Mouse (Mus musculus): Measurements from ENCODE around the gene Pak6. TPM values are rescaled to one million over a fixed set of nuclear protein-coding genes. Genes with fewer than 3 reads are reported as not detected.
A peak's percentile ranks its signal among the peaks of the same experiment; 100 is the strongest.

Pak6 gene
- total RNA-seq, 2 experiments from 2014 or later, result 67.8 to 75.1 TPM

GRCm38 (mm10) chr2:118726873-118727272 is 63.8 kb downstream of the Pak6 start:
- DNase-seq (ENCODE audit: low spot score in 2 of 2), result no peak

DNA sequence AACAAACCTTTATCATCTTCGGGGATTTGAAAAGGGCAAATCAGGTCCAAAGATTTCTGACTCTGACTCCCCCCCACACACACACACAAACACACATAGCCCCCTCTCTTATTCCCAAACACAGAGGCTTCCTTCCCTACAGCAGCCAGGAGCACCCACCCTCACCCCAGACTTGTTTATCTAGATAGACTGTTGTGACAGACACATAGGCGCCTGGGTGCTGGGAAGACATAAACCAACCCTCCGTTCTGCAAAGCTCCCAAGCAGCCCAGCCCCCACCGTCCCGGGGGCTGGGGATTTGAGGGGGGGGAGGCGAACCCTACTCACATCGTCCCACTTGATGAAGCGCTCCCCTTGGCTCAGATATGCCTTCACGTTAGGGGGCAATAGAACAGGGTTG is 64.8 kb downstream of the Pak6 start:
- DNase-seq (ENCODE audit: low spot score in 2 of 2), result no peak

DNA sequence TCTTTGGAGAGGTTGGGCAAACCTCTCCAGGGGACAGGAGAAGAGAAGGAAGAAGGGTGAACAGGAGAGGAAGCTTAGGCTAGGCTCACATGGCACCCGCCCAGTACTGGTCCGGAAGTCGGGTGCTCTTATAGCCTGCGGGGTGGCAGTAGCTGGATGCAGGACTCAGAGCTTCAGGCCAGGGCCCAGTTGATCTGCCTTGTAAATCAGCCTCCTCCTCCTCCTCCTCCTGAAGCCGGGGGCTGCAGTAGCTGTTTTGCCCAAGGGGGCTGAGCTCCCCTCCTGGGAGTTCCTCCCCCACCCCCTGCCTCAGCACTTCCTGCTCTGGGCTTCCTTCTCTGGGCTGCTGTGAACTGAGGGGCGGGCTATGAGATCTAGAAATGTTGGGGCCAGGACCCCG is 65.2 kb downstream of the Pak6 start, which contains the start of gene Plcb2:
Plcb2 (minus strand) TSS at position 102 of the 400 bp plus-strand sequence.
- DNase-seq (ENCODE audit: low spot score in 2 of 2), result no peak

- no peak for DNase-seq (ENCODE audit: low spot score in 2 of 2)
These were observed 66.1 kb downstream of the Pak6 start for GRCm38 (mm10) chr2:118729194-118729593.

GRCm38 (mm10) chr2:118729816-118730621 is 66.9 kb downstream of the Pak6 start:
- no peak for DNase-seq (ENCODE audit: low spot score in 2 of 2)

- DNase-seq (ENCODE audit: low spot score in 2 of 2), result peak; percentile 77 to 82
These were observed 67.5 kb downstream of the Pak6 start for GRCm38 (mm10) chr2:118730622-118730915.

DNA sequence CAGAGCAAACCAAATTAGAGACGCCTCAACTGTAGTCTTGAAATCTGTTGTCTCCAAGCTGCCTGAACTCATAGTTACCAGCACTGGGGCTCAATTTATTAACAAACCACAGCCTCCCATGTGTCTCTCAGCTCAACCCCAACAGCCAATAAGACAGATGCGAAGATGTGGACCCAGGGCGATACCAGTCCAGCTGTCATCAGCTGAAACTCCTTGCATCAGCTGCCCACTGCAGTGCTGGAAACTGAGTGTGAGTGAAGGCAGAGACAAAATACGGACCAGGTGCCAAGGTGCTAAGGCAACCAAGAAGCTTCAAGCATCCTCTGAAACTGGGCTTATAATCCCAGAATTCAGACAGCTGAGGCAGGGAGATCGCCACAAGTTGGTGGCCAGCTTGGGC is 68.9 kb downstream of the Pak6 start:
- DNase-seq (ENCODE audit: low spot score in 2 of 2), result no peak

- DNase-seq (ENCODE audit: low spot score in 2 of 2), result peak; percentile 53 to 80
These were observed 70.2 kb downstream of the Pak6 start for GRCm38 (mm10) chr2:118733341-118733740.

DNA sequence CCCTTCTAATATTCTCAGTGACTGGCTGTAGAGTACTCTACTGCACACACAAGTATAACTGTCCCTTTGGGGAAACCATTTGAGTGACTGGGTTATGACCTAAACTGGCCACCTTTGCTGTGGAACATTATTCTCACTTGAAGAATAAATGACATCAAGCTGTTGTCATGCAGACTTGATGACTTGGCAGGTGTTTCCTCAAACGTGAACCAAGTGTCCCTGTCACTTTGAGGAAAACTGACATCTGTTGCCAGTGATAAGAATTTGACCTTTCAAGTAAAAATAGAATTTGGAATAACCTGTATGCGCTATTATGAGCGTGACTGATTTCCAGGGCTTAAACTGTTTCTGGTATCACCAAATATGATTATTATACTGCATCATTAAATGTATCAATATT is 77.2 kb downstream of the Pak6 start:
- no peak for DNase-seq (ENCODE audit: low spot score in 2 of 2)

DNA sequence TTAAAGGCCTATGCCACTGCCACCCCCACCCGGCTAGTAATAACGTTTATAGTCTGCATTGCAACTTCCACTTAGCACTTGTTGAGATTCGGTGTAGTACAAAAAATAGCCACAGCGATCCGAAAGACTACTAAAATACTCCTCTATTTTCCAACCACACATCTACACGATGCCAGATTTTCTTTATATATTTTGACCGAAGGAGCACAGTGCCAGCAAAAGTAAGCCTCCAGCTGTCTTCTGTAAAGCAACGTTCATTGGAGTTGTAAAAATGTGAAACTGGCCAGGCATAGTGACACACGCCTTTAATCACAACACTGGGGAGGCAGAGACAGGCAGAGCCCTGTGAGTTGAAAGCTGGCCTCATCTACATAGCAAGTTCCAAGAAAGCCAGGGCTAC is 78.1 kb downstream of the Pak6 start:
- no peak for DNase-seq (ENCODE audit: low spot score in 2 of 2)

DNA sequence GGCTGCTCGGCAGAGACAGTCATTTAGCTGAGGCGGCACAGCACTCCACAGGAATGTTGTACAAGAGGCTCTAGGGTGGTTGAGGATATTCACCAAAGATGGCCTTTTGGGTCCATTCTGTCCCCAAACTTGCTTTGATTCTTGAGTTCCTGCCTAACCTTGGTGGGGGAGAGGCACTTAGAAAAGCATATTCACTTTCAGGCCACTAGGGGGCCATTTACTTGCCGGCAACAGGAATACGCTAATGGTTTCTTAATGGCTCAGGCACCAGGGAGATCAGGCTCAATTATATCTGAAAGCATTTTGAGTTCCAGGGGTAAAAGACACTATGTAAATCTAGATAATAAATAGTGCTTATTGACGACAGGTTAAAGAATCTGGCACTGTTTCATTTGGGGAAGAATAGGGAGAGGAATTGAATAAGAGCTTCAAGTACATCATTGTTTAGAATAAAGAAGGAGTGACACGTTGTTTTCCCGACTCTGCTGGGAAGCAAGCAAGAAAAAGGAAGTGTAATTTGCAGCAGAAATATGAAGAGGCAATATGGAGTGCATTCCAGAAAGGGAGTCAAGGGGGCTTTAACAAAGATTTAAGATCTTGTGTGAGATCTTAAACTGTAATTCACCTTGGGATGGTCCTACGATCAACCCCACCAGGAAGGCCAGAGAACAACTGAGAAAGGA is 80.3 kb downstream of the Pak6 start:
- peak in 1 of 2 experiments; percentile 58 for DNase-seq (ENCODE audit: low spot score in 2 of 2)

GRCm38 (mm10) chr2:118744621-118745020 is 81.5 kb downstream of the Pak6 start:
- no peak for DNase-seq (ENCODE audit: low spot score in 2 of 2)

GRCm38 (mm10) chr2:118745232-118745884 is 82.3 kb downstream of the Pak6 start, which contains the start of gene Inafm2:
Inafm2 (plus strand) TSS chr2:118745758.
- DNase-seq (ENCODE audit: low spot score in 2 of 2), result peak; percentile 87 to 94

DNA sequence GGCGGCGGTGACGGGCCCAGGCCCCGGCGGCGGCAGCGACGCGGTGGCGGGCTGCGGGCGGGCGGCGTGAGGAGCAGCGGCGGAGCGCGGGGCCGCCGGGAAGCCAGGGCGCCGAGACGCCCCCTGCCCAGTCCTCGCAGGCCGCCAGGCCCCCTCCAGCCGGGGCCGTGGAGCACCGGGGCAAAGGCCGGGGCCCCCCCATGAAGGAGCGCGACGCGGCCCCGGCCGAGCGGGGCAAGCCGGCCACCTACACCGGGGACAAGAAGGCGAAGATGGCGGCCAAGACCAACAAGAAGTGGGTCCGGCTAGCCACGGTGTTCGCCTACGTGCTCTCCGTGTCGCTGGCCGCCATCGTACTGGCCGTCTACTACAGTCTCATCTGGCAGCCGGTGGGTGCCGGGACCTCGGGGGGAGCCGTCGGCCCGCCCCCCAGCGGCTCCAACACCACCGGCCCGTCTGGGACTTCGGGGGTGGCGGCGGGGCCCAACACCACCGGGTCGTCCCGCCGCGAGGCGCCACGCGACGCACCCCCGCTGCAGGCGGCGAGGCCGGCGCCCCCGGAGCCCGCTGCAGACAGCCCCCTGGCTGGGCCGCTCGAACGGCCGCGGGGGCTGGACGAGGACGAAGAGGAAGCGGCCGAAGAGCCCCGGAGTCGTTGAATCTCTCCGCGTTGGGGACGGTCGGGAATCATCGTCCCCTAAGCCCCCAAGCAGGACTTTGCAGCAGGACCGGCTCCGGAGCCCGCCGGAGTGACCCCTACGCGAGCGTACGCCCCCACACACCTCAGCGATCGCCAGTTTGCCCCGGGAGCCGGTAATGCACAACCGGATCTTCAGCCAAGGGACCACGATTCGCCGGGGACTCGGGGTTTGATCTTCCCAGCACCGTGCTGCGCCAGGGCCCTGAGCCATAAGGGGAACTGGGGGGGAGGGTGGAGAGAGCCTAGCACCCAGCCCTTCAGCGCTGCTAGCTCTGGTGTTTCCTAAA is 83.1 kb downstream of the Pak6 start:
- no peak for DNase-seq (ENCODE audit: low spot score in 2 of 2)

GRCm38 (mm10) chr2:118747301-118747960 is 84.3 kb downstream of the Pak6 start:
- DNase-seq (ENCODE audit: low spot score in 2 of 2), result no peak

Other genes with a start within 250 kb of the Pak6 start
- 100 to 1,000 TPM; 169 to 184 TPM for gene Srp14, start 183.6 kb upstream of the Pak6 start, total RNA-seq (2021)
- 1 to 10 TPM; 5.2 to 6.7 TPM for gene Bmf, start 113.6 kb upstream of the Pak6 start, total RNA-seq (2021)
- gene Bub1b, start 65.1 kb upstream of the Pak6 start, total RNA-seq (2021), result 1 to 10 TPM; 2.7 to 2.9 TPM
- gene Ankrd63, start 40.7 kb downstream of the Pak6 start, total RNA-seq (2021), result 1 to 10 TPM; 9.4 to 10.0 TPM
- gene Plcb2, start 65.1 kb downstream of the Pak6 start, total RNA-seq (2021), result 1 to 10 TPM; 2.1 to 2.7 TPM
- gene Inafm2, start 82.5 kb downstream of the Pak6 start, total RNA-seq (2021), result 10 to 100 TPM; 38.8 to 39.7 TPM
- gene Ccdc9b, start 99.4 kb downstream of the Pak6 start, total RNA-seq (2021), result 1 to 10 TPM; 3.5 to 4.2 TPM
- not detected for gene Phgr1, start 109.5 kb downstream of the Pak6 start, total RNA-seq (2021)
- gene Disp2, start 116.4 kb downstream of the Pak6 start, total RNA-seq (2021), result 100 to 1,000 TPM; 218 to 234 TPM
- 1 to 10 TPM; 2.4 to 3.2 TPM for gene Knstrn, start 150.7 kb downstream of the Pak6 start, total RNA-seq (2021)
- gene Ivd, start 198.7 kb downstream of the Pak6 start, total RNA-seq (2021), result 100 to 1,000 TPM in 1 of 2 experiments, 10 to 100 TPM in 1; 97.2 to 126 TPM
- 10 to 100 TPM; 36.6 to 36.7 TPM for gene Bahd1, start 237.1 kb downstream of the Pak6 start, total RNA-seq (2021)